Mouse (Mus musculus) midbrain, embryonic 10.5 days (tissue): Measurements from ENCODE around the gene Mest. TPM values are rescaled to one million over a fixed set of nuclear protein-coding genes. Genes with fewer than 3 reads are reported as not detected.

Source experiments
- DNase-seq: peaks from one replicate; pipeline ENCODE4 v3.0.0-alpha.2; 2017; ENCODE audit warnings: low spot score
- H3K27ac ChIP-seq: fragments of 300-500 bp; sonication (generic); replicated peaks from 2 replicates; pipeline ENCODE4 v1.5.1; 2016; ENCODE audit warnings: mild to moderate bottlenecking
- H3K27me3 ChIP-seq: fragments of 300-500 bp; sonication (generic); 2 replicates; pipeline ENCODE4 v1.6.1; 2016; ENCODE audit warnings: low read depth, mild to moderate bottlenecking; ENCODE audit not compliant: poor library complexity, severe bottlenecking
- H3K36me3 ChIP-seq: fragments of 300-500 bp; sonication (generic); 2 replicates; pipeline ENCODE4 v1.6.1; 2016; ENCODE audit warnings: mild to moderate bottlenecking, moderate library complexity
- H3K4me1 ChIP-seq: fragments of 300-500 bp; sonication (generic); 2 replicates; pipeline ENCODE4 v1.6.1; 2016
- H3K4me3 ChIP-seq: fragments of 300-500 bp; sonication (generic); 2 replicates; pipeline ENCODE4 v1.5.1; 2016; ENCODE audit warnings: mild to moderate bottlenecking, moderate library complexity
- H3K9me3 ChIP-seq: fragments of 300-500 bp; sonication (generic); replicated peaks from 2 replicates; pipeline ENCODE4 v1.6.1; 2016; ENCODE audit warnings: mild to moderate bottlenecking
- WGBS: fragments of 180-500 bp; shearing (Covaris S2); methylation state at CpG from one replicate; pipeline ENCODE4 v1.1.7; 2016; 5-methylcytosine and 5-hydroxymethylcytosine counted together
- microRNA counts: library from miRNA; unstranded; fragments of <30 nt; microRNA quantifications from one replicate; lab custom pipeline; 2017
- microRNA-seq: library from miRNA; unstranded; fragments of <30 nt; microRNA quantifications from one replicate; pipeline ENCODE4, GENCODE M21; 2017
- polyA plus RNA-seq: library from polyadenylated mRNA; unstranded; fragments of >200 nt; fragmentation: Nextera tagmentation; extraction: Ambion mirVana; gene quantifications from 2 replicates; pipeline ENCODE4 v1.2.1, GENCODE M21; 2016

The Mest gene
- polyA plus RNA-seq, 1 experiment from 2014 or later: 1,939 TPM

DNA sequence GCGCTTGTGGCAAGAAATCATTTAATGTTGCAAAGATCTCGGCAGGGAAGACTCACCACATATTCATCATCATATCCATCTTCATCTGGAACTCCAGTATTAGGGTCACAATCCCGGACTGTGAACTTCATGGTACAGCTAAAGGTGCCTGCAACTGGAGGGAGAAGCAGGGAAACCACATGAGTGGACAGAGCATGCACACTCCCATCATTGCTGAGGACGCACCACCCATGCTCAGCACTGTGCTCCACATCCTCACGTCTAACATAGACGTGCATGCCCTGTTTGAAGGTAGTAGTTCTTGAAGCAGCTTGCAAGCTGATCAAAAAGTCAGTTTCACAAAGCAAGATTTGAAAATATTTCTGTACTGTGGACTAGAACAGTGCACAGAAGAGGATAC, 27.1 kb downstream of the Mest start:
- WGBS: 87% methylated on average over 6 of the region's 6 CpGs
- peaks cover 53% of the 10 kb centered on the region for H3K36me3 ChIP-seq
- H3K4me1 ChIP-seq: peaks cover 2% of the 10 kb centered on the region
- DNase-seq: no peak
- no peaks in the 10 kb centered on the region for H3K9me3 ChIP-seq
- H3K27me3 ChIP-seq: no peaks in the 10 kb centered on the region
- H3K4me3 ChIP-seq: no peak overlapping the region
- no peak overlapping the region for H3K27ac ChIP-seq

DNA sequence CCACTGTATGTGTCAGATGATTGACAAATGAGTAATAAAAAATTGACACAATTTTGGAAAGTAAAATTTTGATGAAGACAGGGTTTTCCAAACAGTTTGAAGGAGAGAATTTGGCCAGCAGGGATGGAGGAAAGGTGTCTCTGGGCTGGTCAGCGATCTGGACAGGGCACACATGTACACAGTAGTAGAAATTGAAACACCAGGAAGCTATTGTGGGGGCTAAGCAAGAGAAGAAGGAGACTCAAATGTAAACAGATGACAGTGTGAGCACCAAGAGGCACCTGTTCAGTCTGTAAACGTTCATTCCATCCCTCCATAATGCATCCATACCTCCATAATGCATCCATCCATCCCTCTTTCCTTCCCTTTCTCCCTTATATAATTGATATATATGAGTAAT, 27.9 kb downstream of the Mest start:
- peaks cover 46% of the 10 kb centered on the region for H3K36me3 ChIP-seq
- 91% methylated on average over 2 of the region's 2 CpGs for WGBS

More for the DNA sequence above, 27.9 kb downstream of the Mest start:
- Histone ChIP-seq H3K27ac (no peak overlapping the region), H3K4me1 (no peaks in the 10 kb centered on the region), H3K4me3 (no peak overlapping the region), H3K27me3 (no peaks in the 10 kb centered on the region), H3K9me3 (no peaks in the 10 kb centered on the region)
- no peak for DNase-seq

MicroRNA genes within 50 kb of the gene (microRNA counts, 519-probe panel; counts per million panel counts)
- microRNA mmu-miR-335-3p (lab: Ali Mortazavi, UCI) (5,298 counts per million, percentile 35 among the panel's probes with 10 or more counts), microRNA mmu-miR-335-5p (lab: Ali Mortazavi, UCI) (10,084 counts per million, percentile 94 among the panel's probes with 10 or more counts)

Small RNA genes within 50 kb of the gene (microRNA-seq; reads per million reads assigned to microRNA genes)
- 157,898 reads per million, percentile 100 among the genes with 10 or more reads in this experiment for gene Mir335

Other genes with a start within 250 kb of the Mest start
- 47.8 and 52.7 TPM in 2 replicates for gene Tmem209, start 213.8 kb upstream of the Mest start, polyA plus RNA-seq
- 0.22 and 0.36 TPM in 2 replicates for gene Ssmem1, start 213.7 kb upstream of the Mest start, polyA plus RNA-seq
- 22.0 and 22.8 TPM in 2 replicates for gene Cpa2, start 182.0 kb upstream of the Mest start, polyA plus RNA-seq
- gene Cpa4, start 155.2 kb upstream of the Mest start, polyA plus RNA-seq: 1.3 and 2.3 TPM in 2 replicates
- 0.30 and 0.74 TPM in 2 replicates for gene Cpa5, start 112.5 kb upstream of the Mest start, polyA plus RNA-seq
- 0.19 TPM in 1 of 2 replicates, not detected in the other for gene Cpa1, start 84.3 kb upstream of the Mest start, polyA plus RNA-seq
- 19.8 and 24.0 TPM in 2 replicates for gene Cep41, start 29.8 kb upstream of the Mest start, polyA plus RNA-seq
- gene Copg2, start 173.2 kb downstream of the Mest start, polyA plus RNA-seq: 34.3 and 43.5 TPM in 2 replicates
- 0.23 TPM in 1 of 2 replicates, not detected in the other for gene Tsga13, start 192.0 kb downstream of the Mest start, polyA plus RNA-seq
- 0.52 TPM in 2 replicates for gene Klf14, start 235.5 kb downstream of the Mest start, polyA plus RNA-seq